Mouse (Mus musculus) spleen, adult 2 months (tissue): ENCODE data around the gene Trp53rkb.

Experiments used
- CTCF ChIP-seq: fragments of 200-500 bp; IDR thresholded peaks from 2 replicates; pipeline ENCODE4 v1.5.1; 2011; ENCODE audit warnings: mild to moderate bottlenecking, inconsistent platforms; ENCODE audit not compliant: insufficient read depth, insufficient read length, insufficient replicate concordance; ENCODE audit errors: extremely low read depth
- POLR2A ChIP-seq: fragments of 200-500 bp; IDR thresholded peaks from 2 replicates; pipeline ENCODE4 v1.6.1; 2011; ENCODE audit warnings: low read depth, low read length, inconsistent platforms

- TF ChIP-seq CTCF: no peak
- TF ChIP-seq POLR2A: no peak
These were observed 28.5 kb downstream of the Trp53rkb start for GRCm38 (mm10) chr2:166820844-166821243.
